9 mouse cellular contexts compared by ENCODE assay signal in the genomic region with DNA sequence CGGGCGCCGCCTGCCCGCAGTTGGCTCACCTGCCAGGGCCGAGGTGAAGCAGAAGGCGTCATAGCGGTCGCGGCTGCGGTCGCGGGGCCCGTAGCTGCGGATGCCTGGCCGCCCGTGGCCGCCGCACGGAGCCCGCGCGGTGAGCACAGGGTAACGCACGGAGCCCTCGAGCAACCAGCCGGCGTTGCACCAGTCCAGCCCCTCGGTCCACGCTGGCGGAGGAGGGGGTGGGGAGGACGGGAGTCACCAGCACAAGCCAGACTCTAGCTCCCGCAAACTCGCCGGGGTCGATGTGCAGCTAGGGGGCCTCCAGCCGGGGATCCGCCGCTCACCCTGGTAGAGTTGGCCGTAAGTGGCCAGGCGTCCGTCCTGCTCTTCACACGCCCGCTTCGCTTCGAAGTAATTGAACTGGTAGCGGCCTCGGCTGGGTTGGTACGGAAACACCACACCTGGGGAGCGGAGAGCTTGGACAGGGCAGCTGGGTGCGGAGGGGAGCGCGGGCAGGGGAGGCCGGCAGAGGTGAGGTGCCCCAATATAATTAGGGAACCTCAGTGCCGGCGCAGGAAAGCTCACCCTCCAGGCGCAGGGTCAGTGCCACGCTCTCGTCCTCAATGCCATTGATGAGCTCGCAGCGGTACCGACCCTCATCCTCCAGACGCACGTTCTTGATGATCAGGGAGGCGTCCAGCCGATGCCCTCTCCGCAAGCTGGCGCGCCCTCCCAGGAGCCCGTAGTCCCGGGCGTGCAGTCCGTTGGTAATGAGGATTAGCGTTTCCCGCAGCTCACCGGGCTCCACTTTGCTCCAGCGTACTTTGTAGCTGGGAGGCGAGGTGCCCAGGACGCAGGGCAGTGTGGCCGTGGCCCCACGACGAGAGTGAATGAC. TPM values are rescaled to one million over a fixed set of nuclear protein-coding genes. Genes with fewer than 3 reads are reported as not detected.
DNase-seq lines count a peak whose midpoint lies in the region; ATAC-seq lines count a peak whose summit lies in the region.
"Had no signal": no experiment of that assay in that cellular context is flagged by ENCODE, and none has a peak within 500 bp of the region (broad histone marks: within the 10 kb centered on the region; RNA-seq: fewer than 3 reads in every experiment).

No protein-coding gene starts in this region.

- no peaks in the 10 kb centered on the region for H3K9me3 ChIP-seq in hindbrain, embryonic 11.5 days (ENCODE audit: control insufficient read depth, low read length)

- no peaks in the 10 kb centered on the region for H3K36me3 ChIP-seq in hindbrain, embryonic 11.5 days (ENCODE audit: control insufficient read depth, insufficient read depth, low read length)

- H3K27me3 ChIP-seq in hindbrain, embryonic 11.5 days (ENCODE audit: control insufficient read depth, insufficient read depth, low read length), result peaks cover 58% of the 10 kb centered on the region

- H3K4me1 ChIP-seq in hindbrain, embryonic 11.5 days (replicated peaks; ENCODE audit: control insufficient read depth, insufficient read depth, low read length), result peaks cover 11% of the 10 kb centered on the region

- 0 out of 2 replicates have a peak overlapping the region, but pooled peaks have one; percentile 24 for H3K9ac ChIP-seq in hindbrain, embryonic 11.5 days (ENCODE audit: low read depth, low read length)

- DNase-seq in cerebellum, postnatal 25 days, result peak; percentile 23 to 35
- DNase-seq in cerebellum, adult 9-11 months, result no peak
- DNase-seq in right cerebral cortex, postnatal 25 days, result peak; percentile 19
- no peak for DNase-seq in right cerebral cortex, adult 18-20 months
- peak; percentile 69 for DNase-seq in hindbrain, embryonic 11.5 days (ENCODE audit: low spot score)
- DNase-seq in spleen, adult 12 weeks (ENCODE audit: low spot score), result no peak
- DNase-seq in right cerebral cortex, postnatal 36 days (ENCODE audit: low spot score in 2 of 2), result no peak

- under 1% methylated on average over 73 of the region's 81 CpGs for WGBS in hindbrain, embryonic 11.5 days

- no peak overlapping the region for H3K27ac ChIP-seq in hindbrain, embryonic 11.5 days (ENCODE audit: low read depth, low read length)

- peak; percentile 80 for ATAC-seq in hindbrain, embryonic 11.5 days (ENCODE audit: low FRiP score)
- ATAC-seq in megakaryocyte progenitor cell, adult 5-6 weeks (replicated peaks; ENCODE audit: poor library complexity), result peak; percentile 42; the same call in 1 of the 2 replicates

- H3K4me3 ChIP-seq in hindbrain, embryonic 11.5 days (ENCODE audit: low read depth, low read length), result peak overlapping the region; percentile 52

- peak overlapping the region; percentile 98 for H3K4me2 ChIP-seq in hindbrain, embryonic 11.5 days (replicated peaks; ENCODE audit: low read depth, low read length)

RNA-seq across cellular contexts. Expression of gene Hapln2, which starts 4.0 kb away (rescaled TPM):
- polyA plus RNA-seq in hindbrain, embryonic 11.5 days (2014; fragmentation: Nextera tagmentation; extraction: Ambion mirVana), result not detected in 2 replicates
- not detected in 2 replicates for total RNA-seq in megakaryocyte progenitor cell, adult 5-6 weeks (2015)
- total RNA-seq in megakaryocyte progenitor cell, adult 5-6 weeks (2017), result not detected in 2 replicates
- polyA plus RNA-seq: C2C12 had no signal

RNA-seq across cellular contexts. Expression of gene Gpatch4, which starts 19.5 kb away (rescaled TPM):
- 34.4 and 37.4 TPM in 2 replicates for polyA plus RNA-seq in hindbrain, embryonic 11.5 days (2014; fragmentation: Nextera tagmentation; extraction: Ambion mirVana)
- total RNA-seq in megakaryocyte progenitor cell, adult 5-6 weeks (2015), result 34.2 and 38.7 TPM in 2 replicates
- total RNA-seq in megakaryocyte progenitor cell, adult 5-6 weeks (2017), result 49.2 and 51.8 TPM in 2 replicates

RNA-seq across cellular contexts. Expression of gene Bcan, which starts 23.4 kb away (rescaled TPM):
- polyA plus RNA-seq in hindbrain, embryonic 11.5 days (2014; fragmentation: Nextera tagmentation; extraction: Ambion mirVana), result 0.21 and 0.82 TPM in 2 replicates
- total RNA-seq in megakaryocyte progenitor cell, adult 5-6 weeks (2015), result not detected in 2 replicates
- total RNA-seq in megakaryocyte progenitor cell, adult 5-6 weeks (2017), result not detected in 2 replicates

RNA-seq across cellular contexts. Expression of gene Naxe, which starts 34.9 kb away (rescaled TPM):
- 133 and 138 TPM in 2 replicates for polyA plus RNA-seq in hindbrain, embryonic 11.5 days (2014; fragmentation: Nextera tagmentation; extraction: Ambion mirVana)
- total RNA-seq in megakaryocyte progenitor cell, adult 5-6 weeks (2015), result 44.2 and 67.8 TPM in 2 replicates
- 39.6 and 41.4 TPM in 2 replicates for total RNA-seq in megakaryocyte progenitor cell, adult 5-6 weeks (2017)

RNA-seq across cellular contexts. Expression of gene Nes, which starts 52.6 kb away (rescaled TPM):
- 71.6 and 87.9 TPM in 2 replicates for polyA plus RNA-seq in hindbrain, embryonic 11.5 days (2014; fragmentation: Nextera tagmentation; extraction: Ambion mirVana)
- 0.02 TPM in 1 of 2 replicates, not detected in the other for total RNA-seq in megakaryocyte progenitor cell, adult 5-6 weeks (2015)
- 0.20 TPM in 1 of 2 replicates, not detected in the other for total RNA-seq in megakaryocyte progenitor cell, adult 5-6 weeks (2017)

Comparison
In these comparisons a context has a peak if more than half of its experiments do, and no peak if none do; other contexts are left out.
1. DNase-seq: peak in cerebellum, postnatal 25 days (2 of 2), right cerebral cortex, postnatal 25 days (single experiment) and hindbrain, embryonic 11.5 days (single experiment); none in cerebellum, adult 9-11 months (single experiment), right cerebral cortex, adult 18-20 months (single experiment), spleen, adult 12 weeks (single experiment) and right cerebral cortex, postnatal 36 days (0 of 2).